Mouse (Mus musculus): ENCODE results near the gene Alyref2.
"Not testable (repeated sequence)": the region's sequence is repeated elsewhere in the genome, so short reads cannot be mapped to it uniquely, and the experiment has no call there.

Gene Alyref2

DNA sequence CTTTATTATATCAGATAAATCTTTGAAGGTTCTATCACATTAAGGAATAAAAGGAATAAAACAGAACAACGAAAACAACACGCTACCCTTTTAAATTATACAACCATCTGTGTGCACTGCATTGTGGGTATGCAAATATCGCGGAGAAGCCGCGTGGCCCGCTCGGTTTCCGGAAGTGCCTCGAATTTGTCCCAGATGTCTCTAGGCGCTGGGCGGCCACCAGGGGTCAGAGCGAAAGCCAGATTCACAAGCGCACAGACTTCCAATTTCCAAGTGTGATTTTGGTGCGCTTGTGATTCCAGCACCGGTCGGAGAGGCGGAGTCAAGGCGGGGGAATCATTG, at the start of gene Alyref2:
TSS of gene Alyref2 (plus strand) at position 229 of the 342 bp plus-strand sequence.
- DNase-seq = peak; percentile 96

DNA sequence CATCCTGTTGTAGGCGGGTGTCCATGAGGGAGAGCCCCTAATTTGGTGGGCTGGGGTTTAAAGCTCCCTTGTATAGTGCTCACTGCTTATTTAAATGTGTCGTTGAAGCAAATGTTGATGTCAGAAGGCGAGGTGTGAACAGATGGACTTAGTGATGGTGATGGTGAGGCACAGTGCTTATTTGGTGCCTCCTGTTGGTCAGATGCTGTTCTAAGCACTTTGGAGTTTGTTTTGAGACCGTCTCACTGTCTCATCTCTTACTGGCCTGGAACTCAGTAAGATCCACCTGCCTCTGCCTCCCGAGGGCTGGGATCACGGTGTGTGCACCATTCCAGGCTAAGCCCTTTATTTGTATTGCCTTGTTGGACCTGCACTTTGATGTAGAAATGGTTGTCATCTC, 48.4 kb upstream of the Alyref2 start:
- DNase-seq = no peak

DNA sequence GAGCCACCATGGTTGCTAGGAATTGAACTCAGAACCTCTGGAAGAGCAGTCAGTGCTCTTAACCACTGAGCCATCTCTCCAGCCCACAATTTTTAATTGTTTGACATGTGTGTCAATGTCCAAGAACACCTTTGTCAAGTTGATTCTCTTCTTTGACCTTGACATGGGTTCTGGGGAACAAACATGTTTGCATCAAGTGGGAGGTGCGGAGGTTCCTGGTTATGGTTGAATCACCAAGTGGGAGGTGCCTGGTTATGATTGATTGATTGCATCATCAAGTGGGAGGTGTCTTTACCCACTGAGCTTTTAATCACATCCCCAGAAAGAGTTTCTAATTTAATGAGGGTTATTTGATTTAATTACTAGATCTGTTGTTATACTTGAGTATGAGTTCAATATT, 45.7 kb upstream of the Alyref2 start:
- no peak for DNase-seq

DNA sequence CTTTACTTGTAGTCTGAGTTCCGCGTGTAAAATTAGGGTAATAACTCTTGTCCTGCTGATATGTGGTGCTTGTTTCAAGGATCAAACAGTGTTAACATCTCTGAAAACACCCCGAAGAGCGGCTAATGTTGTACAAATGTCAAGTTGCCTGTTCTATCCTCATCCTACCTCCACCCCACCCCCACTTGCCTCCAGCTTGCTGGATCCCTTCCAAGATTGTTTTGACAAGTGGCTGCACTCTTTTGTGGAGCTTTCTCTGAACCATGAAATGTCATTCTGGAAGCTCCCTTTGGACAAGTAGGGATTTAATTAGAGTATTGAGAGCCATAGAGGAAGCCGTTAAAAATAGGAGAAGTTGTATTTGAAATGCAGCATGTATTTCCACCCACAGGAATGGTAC, 43.5 kb upstream of the Alyref2 start:
- DNase-seq = peak; percentile 44

DNA sequence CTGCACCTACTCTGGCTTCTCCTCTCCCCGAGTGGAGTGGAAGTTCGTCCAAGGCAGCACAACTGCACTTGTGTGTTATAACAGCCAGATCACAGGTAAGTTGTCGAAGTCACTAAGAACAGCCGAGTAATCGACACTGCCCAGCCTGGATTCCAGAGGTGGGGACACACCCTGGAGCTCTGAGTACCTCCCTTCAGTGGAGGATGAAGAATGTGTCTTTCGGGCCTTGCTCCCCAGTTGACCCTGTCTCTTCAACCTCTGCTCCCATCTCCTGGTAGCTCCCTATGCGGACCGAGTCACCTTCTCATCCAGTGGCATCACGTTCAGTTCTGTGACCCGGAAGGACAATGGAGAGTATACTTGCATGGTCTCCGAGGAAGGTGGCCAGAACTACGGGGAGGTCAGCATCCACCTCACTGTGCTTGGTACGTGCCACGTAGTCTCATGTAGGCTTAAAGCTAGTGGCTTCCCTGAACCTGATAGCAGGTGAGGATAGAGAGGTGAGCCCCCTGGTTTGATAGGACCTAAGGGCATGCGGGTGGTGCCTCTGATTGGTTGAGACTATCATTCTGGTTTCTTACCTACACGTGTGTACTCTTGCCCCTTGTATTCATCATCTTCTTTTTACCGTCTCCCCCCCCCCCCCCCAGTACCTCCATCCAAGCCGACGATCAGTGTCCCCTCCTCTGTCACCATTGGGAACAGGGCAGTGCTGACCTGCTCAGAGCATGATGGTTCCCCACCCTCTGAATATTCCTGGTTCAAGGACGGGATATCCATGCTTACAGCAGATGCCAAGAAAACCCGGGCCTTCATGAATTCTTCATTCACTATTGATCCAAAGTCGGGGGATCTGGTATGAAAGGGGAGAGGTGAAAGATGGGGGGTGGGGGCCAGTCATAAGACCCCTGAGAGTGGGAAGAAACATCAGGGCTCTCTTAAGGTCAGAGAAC, 42.5 kb upstream of the Alyref2 start:
- DNase-seq = no peak

DNA sequence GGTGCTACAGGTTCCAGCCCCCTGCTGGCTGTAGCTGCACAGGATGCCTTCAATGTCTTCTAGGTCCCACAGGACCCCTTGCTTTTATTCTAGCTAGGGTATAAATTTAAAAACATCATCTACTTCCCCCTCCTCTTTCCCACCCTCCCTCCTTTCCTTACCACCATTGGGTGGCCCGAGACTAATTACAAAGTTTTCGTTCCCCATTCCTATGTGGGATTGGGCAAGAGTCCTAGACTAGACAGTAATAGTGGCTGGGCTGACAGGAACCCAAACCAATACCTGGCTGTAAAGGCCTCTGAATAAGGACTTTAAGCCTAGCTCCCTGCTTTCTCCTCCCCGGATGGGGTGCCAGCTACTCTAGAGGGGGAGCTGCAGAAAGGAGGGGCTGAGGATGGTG, 40.1 kb upstream of the Alyref2 start:
- DNase-seq = no peak

DNA sequence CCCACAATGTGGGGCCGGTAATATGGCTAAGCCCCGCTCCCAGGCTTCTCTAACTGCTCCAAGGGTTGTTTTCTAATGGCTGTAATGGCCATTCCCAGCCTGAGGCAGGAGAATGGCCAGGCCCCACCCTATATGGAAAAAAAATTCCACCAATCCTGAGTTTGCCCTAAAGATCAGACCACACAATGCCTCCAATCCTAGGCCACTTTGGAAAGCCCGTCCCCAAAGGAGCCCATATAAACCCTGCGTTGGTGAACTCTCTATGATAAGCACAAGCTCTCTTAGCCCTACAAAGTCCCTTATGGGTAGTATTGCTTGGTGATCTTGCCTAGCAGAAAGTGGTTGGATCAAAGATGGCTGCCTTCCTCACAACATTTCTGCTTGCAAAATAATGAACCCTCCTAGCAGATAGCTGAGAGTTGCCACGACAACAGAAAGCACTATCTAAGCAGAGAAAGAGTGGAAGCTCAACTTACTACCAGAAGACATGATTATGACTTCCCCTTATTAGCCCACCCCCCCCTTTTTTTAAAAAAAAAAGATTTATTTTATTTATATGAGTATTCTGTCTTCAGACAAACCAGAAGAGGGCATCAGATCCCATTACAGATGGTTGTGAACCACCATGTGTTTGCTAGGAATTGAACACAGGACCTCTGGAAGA, 37.4 kb upstream of the Alyref2 start:
- no peak for DNase-seq

DNA sequence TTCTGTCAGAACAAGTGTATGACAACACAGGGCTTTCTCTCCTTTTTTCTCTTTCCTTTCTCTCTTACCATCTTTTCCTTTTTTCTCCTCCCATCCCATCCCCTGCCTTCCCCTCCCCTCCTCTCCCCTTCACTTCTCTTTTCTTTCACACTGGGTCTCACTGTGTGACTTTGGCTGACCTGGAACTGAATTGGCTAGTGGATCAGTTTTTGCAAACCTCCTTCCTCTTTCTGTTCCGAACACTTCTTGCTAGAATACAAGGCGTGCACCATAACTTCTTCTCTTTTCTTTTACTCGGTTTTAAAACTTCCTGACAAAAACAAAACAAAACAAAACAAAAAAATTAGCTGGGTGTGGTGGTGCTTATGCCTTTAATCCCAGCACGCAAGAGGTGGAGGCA, 36.7 kb upstream of the Alyref2 start:
- no peak for DNase-seq

DNA sequence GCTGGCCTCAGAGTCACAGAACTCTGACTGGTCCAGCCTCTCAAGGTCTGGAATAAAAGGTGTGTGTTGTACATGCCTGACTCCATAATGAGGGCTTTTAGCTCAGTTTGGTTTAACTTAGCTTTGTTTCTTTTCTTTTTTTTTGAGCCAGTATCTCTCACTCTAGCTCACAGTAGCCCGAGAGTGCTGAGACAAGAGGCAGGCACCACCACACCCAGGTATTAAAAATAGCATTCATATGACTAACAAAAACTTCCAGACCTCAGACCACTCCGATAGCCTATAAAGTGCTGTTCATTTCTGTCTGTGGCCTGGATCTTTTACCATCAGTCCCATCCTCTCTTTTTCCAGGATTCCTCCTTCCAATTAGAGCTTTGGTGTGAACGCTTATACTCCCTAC, 33.6 kb upstream of the Alyref2 start:
- DNase-seq = no peak

DNA sequence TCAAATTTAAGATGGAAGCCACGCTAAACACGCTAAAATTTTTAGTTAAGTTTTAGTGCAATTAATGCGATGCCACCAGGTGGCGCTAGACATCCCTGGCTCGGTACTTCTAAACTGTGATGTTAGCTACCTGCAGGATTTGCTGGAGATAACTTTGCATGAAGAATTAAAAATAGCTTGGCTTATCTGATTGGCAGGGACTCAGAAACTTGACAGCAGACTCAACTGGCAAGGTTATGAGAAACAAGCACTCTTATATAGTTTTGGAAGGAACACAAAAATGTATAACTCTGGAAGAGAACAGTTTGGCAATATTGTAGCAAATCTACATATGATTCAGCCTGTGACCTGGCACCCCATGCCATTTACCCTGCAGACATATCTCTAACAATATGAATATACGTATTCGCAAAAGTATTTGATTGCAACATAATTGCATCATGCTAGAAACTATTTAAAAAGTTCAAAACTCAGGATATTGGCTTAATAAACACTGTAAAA, 32.9 kb upstream of the Alyref2 start:
- peak; percentile 78 for DNase-seq

DNA sequence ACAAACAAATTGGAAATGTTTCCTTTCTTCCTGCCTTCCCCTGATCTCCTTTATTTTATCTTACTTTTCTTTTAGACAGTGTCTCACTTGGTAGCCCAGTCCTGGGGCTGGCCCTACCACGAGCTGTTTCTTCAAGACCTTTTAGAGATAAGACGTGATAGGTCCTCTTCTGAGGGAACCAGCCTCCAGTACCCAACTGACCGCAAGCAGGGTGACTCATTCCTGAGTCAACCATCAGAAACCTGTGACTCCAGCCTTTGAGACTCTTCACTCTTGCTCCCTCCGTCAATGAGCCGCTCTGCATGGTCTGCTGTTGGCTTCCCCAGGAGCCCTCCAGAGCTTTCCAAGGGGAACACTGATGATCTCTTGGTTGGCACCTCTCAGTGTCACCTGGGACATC, 32.4 kb upstream of the Alyref2 start:
- DNase-seq = no peak

DNA sequence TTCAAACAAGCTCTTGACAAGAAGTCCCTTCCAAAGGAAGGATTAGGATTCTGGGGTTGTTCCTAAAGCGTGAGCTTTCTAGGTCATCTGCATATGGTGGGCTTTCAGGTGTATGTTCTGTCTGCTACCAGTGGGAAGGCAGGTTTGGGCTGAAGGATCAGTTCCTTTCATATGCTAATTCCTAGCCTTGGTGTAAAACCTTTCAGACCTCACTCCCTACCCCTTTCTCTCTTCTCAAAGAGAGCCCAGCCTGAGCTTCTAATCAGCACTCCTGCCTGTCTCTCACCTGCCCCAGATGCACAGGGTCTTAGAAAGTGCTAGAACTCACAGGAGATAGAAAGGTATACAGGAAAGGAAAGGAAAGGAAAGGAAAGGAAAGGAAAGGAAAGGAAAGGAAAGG, 31.8 kb upstream of the Alyref2 start:
- no peak for DNase-seq

DNA sequence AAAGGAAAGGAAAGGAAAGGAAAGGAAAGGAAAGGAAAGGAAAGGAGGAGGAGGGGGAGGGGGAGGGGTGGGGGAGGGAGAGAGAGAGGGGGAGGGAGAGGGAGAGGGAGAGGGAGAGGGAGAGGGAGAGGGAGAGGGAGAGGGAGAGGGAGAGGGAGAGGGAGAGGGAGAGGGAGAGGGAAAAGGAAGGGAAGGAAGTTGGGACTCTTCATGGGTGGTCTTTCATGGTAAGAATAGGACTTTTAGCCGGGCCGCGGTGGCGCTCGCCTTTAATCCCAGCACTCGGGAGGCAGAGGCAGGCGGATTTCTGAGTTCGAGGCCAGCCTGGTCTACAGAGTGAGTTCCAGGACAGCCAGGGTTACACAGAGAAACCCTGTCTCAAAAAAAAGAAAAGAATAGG, 31.3 kb upstream of the Alyref2 start:
- not testable (repeated sequence) for DNase-seq

DNA sequence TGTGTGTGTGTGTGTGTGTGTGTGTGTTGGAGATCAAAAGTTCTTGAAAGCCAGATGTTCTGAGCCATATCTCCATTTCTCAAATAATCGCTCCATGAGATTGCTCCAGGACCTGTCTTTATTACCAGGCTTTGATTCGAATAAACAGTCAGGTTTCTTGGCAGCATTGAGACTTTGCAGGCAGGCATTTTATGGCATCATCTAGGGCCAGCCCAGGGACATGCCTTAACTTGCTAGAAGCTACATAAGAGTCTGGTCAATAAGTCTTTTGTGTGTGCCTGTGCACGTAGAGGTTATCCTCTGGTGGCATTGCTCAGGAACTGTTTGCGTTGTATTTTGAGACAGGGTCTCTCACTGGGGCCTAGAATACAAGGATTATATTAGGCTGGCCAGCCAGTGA, 29.8 kb upstream of the Alyref2 start:
- no peak for DNase-seq

DNA sequence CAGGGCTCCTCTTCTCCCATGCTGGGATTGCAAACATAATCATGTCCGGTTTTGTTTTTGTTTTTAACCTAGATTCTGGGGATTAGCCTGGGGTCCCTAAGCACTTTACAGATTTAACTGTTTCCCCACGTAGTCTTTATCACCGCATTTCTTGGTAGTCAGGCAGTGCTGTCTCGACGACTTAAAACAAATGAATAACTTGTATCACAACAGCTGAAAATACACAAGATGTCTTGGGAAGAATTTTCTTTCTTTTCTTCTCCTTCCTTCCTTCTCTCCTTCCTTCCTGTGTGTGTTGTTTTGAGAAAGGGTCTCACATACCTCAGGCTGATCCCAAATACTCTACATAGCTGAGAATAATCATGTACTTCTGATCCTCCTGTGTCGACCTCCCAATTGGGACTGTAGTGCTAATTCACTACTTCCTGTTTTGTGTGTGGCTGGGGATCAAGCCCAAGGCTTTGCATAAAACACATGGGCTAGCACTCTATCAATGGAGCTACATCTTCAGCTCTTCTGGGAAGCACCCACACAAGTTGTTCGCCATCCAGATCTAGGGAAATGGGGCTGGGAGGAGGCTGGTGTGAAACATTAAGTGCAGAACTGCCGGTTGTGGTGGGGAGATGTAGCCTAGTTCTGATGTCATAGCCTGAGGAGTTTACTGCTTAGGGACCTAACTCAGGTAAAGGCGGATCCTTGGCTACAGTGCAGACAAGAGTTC, 29.2 kb upstream of the Alyref2 start:
- no peak for DNase-seq

DNA sequence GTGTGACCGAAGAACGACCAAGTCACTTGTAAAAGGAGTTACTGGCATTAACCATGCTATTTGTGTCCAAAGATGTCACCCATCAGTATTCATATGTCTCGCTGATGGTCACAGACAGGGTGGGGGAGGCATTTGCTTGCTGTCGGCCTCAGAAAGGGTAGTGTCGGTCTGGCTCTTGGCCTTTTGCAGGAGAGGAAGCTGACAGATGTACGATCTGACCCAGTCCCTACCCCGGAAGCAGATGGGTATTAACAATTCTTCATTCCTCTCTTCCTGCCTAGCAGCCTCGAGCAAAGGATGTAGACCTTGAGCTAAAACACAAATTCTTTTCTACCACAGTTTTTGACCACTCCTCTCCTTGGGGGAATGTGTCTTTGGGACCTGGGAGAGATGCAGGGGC, 26.2 kb upstream of the Alyref2 start:
- no peak for DNase-seq

DNA sequence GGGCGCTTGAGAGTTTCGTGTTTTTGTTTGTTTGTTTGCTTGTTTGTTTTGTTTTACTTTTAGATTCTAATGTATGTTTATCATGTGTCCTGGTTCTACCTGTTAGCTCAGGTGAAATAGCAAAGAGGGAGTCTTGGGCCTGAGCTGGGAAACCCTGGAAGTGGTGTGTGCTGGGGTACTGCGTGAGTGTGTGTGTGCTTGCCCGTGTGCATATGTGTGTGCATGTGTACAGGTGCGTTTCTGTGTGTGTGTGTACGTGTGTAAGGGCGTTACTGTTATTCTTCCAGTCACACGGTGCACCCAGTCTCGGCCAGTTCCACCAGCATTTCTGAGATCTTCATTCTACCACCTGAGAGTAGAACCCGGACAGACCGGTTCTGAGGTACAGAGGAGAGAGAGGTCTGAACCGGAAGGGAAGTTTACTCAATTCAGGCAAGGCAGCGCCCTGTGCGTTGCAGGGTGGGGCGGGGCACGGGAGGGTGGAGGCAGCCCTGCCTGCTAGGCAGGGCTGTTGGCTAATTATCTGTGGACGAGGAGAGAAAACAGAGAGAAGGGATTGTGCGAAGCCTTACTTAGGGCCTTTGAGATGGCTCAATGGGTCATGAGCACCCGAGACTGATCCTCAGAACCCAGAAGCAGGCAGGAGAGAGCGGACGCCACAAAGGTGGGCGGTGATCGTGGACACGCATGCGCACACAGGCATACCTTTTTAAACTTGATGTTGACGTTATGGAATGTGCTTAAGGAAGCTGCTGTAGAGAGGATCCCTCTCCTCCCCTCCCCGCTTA, 25.3 kb upstream of the Alyref2 start:
- peak; percentile 31 for DNase-seq

DNA sequence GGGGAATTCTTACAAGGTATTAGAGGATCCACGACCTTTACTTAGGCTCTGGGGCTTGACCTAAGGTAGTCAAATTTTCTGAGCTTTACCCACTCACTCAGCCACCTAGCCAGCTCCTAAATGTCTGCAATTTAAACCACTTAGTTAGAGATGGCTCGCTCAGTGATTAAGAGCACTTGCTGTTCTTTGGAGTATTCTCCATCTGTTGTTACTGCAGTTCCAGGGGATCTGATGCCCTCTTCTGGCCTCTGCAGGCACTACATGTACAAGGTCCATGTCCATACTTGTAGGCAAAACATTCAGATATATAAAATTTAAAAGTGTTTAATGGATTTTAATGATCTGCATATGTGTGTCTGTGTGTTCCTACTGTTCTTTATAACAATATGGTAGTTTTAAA, 24.3 kb upstream of the Alyref2 start:
- peak; percentile 86 for DNase-seq

DNA sequence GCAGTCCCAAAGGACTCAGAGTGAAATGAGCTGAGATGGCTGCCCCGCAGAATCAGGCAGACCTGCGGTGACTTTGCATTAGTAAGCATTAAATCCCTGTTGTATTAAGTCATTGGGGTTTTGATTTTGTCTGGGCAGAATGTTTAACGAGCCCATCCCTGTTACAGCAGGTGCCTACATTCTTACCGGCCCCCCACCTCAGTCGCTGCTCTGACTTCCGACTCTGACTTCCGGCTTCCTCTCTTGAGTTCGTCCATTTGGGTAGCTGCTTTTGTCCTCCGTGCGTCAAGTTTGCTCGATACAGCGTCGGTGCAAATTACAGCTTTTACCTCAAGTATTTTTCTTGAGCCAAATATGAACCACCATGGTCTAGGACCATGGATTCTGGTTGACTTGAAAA, 9.0 kb upstream of the Alyref2 start:
- DNase-seq = no peak

DNA sequence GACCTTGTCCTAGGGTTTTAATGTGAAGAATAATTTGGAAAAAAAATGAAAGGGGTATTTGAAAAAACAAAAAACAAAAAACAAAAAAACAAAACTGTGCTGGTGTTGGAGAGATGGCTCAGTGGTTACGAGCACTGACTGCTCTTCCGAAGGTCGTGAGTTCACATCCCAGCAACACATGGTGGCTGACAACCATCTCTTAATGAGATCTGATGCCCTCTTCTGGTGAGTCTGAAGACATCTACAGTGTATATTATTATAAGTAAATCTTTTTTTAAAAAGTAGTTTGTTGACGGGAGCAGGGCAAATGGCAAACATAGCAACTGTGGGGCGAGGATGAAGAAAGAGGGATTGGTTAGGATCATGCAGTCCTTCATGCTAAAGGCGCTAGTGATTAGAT, 7.9 kb upstream of the Alyref2 start:
- no peak for DNase-seq

DNA sequence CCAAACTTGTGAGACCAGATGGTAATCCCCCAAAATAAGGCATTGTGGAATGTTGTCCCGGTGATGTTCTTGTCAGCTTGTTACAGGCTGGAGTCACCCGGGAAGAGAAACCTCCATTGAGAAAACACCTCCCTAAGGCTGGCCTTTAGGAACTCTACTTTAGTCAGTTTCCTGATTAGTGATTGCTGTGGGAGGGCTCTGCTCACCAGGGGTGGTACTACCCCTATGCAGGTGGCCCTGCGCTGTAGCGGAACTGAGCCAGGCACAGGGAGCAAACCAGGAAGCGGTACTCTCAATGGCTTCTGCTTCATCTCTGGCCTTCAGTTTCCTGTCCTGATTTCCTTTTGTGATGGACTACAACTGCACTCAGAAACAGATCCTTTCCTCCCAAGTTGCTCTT, 3.4 kb upstream of the Alyref2 start:
- DNase-seq = no peak

DNA sequence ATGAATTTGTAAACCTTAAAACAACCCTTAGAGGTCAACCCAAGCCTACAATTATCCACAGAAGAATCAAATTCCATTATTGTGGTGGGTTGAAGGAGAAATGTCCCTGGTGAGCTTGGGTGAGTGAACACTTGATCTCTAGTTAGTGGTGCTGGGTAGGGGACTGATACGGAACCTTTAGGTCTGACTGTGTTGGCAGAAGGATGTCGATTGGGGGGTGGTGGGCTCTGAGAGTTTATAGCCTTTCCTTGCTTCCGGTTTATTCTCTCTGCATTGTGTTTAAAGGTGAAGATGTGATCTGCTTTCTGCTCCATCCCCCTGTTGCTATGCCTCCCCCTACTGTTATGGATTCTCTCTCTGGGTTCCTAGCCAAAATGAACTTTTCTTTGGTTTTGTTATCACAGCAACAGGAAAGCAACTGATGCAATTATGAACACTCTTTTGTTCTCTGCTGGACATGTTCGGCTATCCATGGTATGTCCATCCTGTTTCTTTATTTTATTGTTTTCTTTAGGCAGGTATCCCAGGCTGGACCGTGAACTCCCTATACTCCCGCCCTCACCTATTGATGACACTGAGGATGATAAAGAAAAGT, 2.2 kb upstream of the Alyref2 start:
- no peak for DNase-seq
